Mouse (Mus musculus): ENCODE measurements around the gene Abca4. TPM values are rescaled to one million over a fixed set of nuclear protein-coding genes. Genes with fewer than 3 reads are reported as not detected.

Gene Abca4
- not detected for polyA plus RNA-seq (2017; shearing (Covaris generic))

DNA sequence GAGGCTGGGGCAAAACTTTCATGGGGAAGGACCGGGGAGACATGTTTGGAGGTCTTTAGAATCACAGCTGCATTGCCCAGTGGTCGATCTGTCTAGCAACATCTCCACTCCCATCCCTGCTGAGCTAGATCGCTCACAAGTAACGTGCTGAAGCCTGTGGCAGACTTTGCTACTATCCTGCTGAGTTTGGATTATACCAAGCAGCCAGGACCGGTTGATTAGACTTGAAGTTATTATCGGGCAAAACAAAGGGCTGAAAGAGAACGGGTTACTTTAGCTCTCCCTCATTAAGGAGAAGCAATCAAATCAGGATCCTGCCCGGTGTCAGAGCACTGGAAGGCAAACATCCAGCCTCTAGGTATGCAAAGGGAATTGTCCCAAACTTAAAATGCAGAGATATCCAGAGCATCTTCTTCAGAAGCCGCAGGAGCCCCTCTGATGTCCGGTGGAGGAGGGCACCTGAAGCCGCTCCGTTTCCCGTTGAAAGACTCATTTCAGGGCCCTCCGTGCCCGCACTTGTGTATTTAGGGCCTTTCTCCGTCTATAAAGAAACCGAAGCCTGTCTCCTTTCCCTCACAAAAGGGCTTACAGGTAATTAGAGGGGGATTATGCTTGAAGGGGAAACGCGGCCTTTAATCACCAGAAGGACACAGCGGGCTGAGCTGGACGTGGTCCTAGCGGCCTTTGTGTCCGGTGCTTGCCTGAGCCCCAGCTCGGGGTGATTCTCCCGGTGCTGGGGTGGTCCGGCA, at the start of gene Abca4:
Abca4 (plus strand) TSS at position 645 of the 749 bp plus-strand sequence.

Other genes starting within 250 kb of the Abca4 start
- gene Abcd3, start 229.1 kb upstream of the Abca4 start, polyA plus RNA-seq (2017; shearing (Covaris generic)) = 13.2 TPM
- gene Arhgap29, start 91.9 kb upstream of the Abca4 start, polyA plus RNA-seq (2017; shearing (Covaris generic)) = 0.72 TPM
- gene Gclm, start 201.1 kb downstream of the Abca4 start, polyA plus RNA-seq (2017; shearing (Covaris generic)) = 55.4 TPM
- gene Dnttip2, start 229.9 kb downstream of the Abca4 start, polyA plus RNA-seq (2017; shearing (Covaris generic)) = 100 TPM
- gene Bcar3, start 249.7 kb downstream of the Abca4 start, polyA plus RNA-seq (2017; shearing (Covaris generic)) = 0.24 TPM